Mouse (Mus musculus) liver, embryonic 14.5 days (tissue): ENCODE data around the gene Cfap57. TPM values are rescaled to one million over a fixed set of nuclear protein-coding genes. Genes with fewer than 3 reads are reported as not detected.
A peak's percentile ranks its signal among the peaks of the same experiment; 100 is the strongest.
"Not testable (repeated sequence)": the region's sequence is repeated elsewhere in the genome, so short reads cannot be mapped to it uniquely, and the experiment has no call there.

Source experiments
- ATAC-seq: fragments of 200-750 bp; cut with Nextera tagmentation; 2 replicates; pipeline ENCODE4 v1.8.0; 2017; ENCODE audit warnings: moderate number of reproducible peaks, mild to moderate bottlenecking, moderate library complexity; ENCODE audit not compliant: insufficient read depth
- DNase-seq, 3 experiments: peaks; one replicate each; pipeline ENCODE4 v3.0.0-alpha.2; 2012 to 2013; ENCODE audit warnings: low read depth in 3 of 3, low spot score in 3 of 3
- H3K27ac ChIP-seq: fragments of 300-500 bp; sonication (generic); 2 replicates; pipeline ENCODE4 v1.5.1; 2014; ENCODE audit warnings: moderate library complexity, mild to moderate bottlenecking, control low read depth, inconsistent platforms
- H3K27me3 ChIP-seq: fragments of 300-500 bp; sonication (generic); 2 replicates; pipeline ENCODE4 v1.6.1; 2014; ENCODE audit warnings: mild to moderate bottlenecking, low read length, moderate library complexity; ENCODE audit not compliant: control insufficient read depth, insufficient read depth
- H3K36me3 ChIP-seq: fragments of 300-500 bp; sonication (generic); replicated peaks from 2 replicates; pipeline ENCODE4 v1.6.1; 2014; ENCODE audit warnings: low read depth; ENCODE audit not compliant: control insufficient read depth, insufficient read depth
- H3K4me1 ChIP-seq, 2 experiments: fragments of 200-500 bp in 1 of 2; fragments of 300-500 bp in 1 of 2; sonication (generic) in 1 of 2; replicated peaks; 2 replicates each; pipeline ENCODE4 v1.6.1; 2012 to 2014; ENCODE audit warnings: antibody characterized with exemption in 1 of 2, inconsistent platforms in 1 of 2, low read length in 1 of 2; ENCODE audit not compliant: control insufficient read depth in 2 of 2, insufficient read depth in 2 of 2
- H3K4me2 ChIP-seq: fragments of 300-500 bp; sonication (generic); 2 replicates; pipeline ENCODE4 v1.6.1; 2014; ENCODE audit warnings: low read depth, mild to moderate bottlenecking, control low read depth, moderate library complexity
- H3K4me3 ChIP-seq, 2 experiments: fragments of 200-500 bp in 1 of 2; fragments of 300-500 bp in 1 of 2; sonication (generic) in 1 of 2; 2 replicates each; pipeline ENCODE4 v1.5.1; 2012 to 2014; ENCODE audit warnings: low read depth in 2 of 2, low read length in 2 of 2, mild to moderate bottlenecking in 2 of 2, control low read depth in 1 of 2, inconsistent platforms in 1 of 2, moderate library complexity in 1 of 2; ENCODE audit not compliant: insufficient read depth in 1 of 2
- H3K9ac ChIP-seq: fragments of 300-500 bp; sonication (generic); replicated peaks from 2 replicates; pipeline ENCODE4 v1.6.1; 2014; ENCODE audit warnings: mild to moderate bottlenecking, control low read depth, moderate library complexity
- H3K9me3 ChIP-seq: fragments of 300-500 bp; sonication (generic); 2 replicates; pipeline ENCODE4 v1.6.1; 2016; ENCODE audit warnings: low read length, mixed read lengths; ENCODE audit not compliant: control insufficient read depth
- CTCF ChIP-seq: IDR thresholded peaks from 2 replicates; pipeline ENCODE4 v1.5.1; 2016; ENCODE audit warnings: antibody characterized with exemption, low read depth, control low read depth
- EP300 ChIP-seq: IDR thresholded peaks from 2 replicates; pipeline ENCODE4 v1.6.1; 2016; ENCODE audit warnings: antibody characterized with exemption, low read depth
- WGBS: fragments of 180-500 bp; shearing (Covaris S2); extraction: QIAGEN DNeasy Blood & Tissue Kit; methylation state at CpG from one replicate; pipeline ENCODE4 v1.1.7; 2014; ENCODE audit not compliant: insufficient replicate concordance; 5-methylcytosine and 5-hydroxymethylcytosine counted together
- polyA plus RNA-seq, 2 experiments: library from polyadenylated mRNA; depleted of rRNA in 1 of 2; stranded (reverse) in 1 of 2; unstranded in 1 of 2; fragments of >200 nt; fragmentation: Nextera tagmentation in 1 of 2; extraction: Ambion mirVana in 1 of 2; gene quantifications; 2 replicates each; pipeline versions ENCODE4 v1.2.1 to v1.2.3; 2012 to 2014

Cfap57 gene
- polyA plus RNA-seq, 2 experiments, result 0.54 to 1.3 TPM

DNA sequence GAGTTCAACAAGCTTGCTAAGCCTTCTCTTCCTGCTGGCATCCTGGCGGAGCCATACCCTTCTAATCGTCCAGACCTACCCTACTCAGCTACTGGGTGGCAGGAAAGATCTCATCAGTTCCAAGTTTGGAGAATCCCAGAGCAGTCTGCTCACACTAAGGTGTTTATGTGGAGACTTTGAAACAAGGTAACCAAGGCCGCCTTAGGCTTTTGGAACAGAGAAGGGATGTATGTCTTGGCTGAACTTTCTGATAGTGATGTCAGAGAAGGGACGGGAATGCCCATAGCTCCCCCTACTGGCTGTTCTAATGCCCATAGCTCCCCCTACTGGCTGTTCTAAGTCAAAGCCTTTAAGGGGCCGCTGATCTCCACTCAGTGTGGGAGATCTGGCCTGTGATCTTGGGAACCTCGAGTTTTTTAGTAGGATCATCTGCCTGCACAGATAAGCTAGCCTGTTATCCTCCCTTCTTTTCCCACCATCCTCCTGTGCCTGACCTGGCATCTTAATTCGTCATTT is 54.4 kb downstream of the Cfap57 start:
- TF ChIP-seq EP300 (no peak), CTCF (peak; percentile 98)
- WGBS, result 23% methylated on average over 7 of the region's 7 CpGs
- no peak overlapping the region for H3K9ac ChIP-seq
- H3K4me3 ChIP-seq, result no peak overlapping the region
- ATAC-seq, result no peak
- no peak overlapping the region for H3K27ac ChIP-seq
- no peak overlapping the region for H3K4me2 ChIP-seq
- H3K36me3 ChIP-seq, result no peaks in the 10 kb centered on the region
- no peaks in the 10 kb centered on the region for H3K9me3 ChIP-seq
- H3K27me3 ChIP-seq, result no peaks in the 10 kb centered on the region
- peaks cover 8 to 41% of the 10 kb centered on the region in 2 experiments for H3K4me1 ChIP-seq
- DNase-seq, result peak; percentile 49 to 54 (median 49)

DNA sequence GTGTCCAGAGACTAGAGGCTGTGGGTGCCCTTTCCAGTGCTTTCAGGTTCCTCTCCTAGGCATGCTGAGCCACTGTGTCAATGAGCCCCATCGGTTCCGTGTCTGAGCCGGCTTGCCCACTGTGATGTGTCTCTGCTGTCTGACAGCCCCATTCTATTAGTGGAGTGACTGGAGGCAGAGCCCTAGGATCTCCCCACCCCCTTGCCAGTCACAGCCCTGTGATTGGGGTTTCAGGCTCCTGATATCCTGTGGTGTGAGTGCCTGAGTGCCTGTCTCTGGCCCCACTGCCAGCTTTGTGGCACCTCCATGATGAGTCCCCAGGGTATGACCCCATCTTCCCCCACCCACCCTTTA is 55.7 kb downstream of the Cfap57 start:
- TF ChIP-seq CTCF, result no peak
- no peak for TF ChIP-seq EP300
- no peak for ATAC-seq

DNA sequence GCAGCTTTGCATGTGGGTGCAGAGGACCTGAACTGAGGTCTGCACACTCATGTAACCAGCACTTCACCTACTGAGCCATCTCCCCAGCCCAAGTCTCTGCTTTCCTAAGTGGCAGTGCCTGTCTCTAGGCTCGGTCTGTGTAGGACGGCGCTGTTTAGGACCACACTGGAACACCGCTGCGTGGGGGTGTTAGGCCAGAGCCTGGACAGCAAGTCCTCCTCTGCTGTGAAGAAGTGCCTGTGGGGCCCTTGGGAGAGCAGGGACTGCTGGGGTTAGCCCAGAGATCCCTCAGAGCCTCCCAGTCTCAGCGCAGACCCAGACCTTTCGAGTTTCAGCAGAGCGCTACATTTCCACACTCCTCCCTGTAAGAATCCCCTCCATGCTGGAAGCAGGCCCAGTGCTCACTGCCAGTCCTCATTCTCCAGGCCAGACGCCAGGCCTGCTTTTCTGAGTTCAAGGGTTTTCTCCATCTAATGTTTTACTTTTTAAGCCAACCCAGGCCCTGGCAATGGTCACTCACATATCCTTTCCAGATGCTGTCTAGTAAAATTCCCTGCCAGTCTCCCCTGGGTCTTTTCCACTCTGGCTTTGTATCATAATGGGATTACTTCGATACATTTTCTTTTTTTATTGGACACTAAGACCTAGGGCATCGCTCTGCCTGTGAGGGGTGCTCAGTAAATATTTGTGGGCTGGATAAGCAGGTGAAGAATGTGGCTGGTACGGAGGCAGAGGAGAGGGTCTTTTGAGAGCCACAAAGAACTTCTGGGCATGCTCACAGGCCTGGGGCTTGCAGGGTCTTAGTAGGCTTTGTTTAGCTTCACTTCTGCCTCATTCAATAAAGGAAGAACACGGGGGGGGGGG is 56.3 kb downstream of the Cfap57 start:
- WGBS, result 72% methylated on average over 13 of the region's 13 CpGs
- H3K9me3 ChIP-seq, result no peaks in the 10 kb centered on the region
- H3K27ac ChIP-seq, result no peak overlapping the region
- no peak overlapping the region for H3K4me3 ChIP-seq
- no peak for TF ChIP-seq CTCF
- no peak for TF ChIP-seq EP300
- H3K27me3 ChIP-seq, result no peaks in the 10 kb centered on the region
- DNase-seq (no peak), ATAC-seq (no peak)
- no peak overlapping the region for H3K4me2 ChIP-seq
- no peak overlapping the region for H3K9ac ChIP-seq
- H3K4me1 ChIP-seq, result peaks cover 8 to 26% of the 10 kb centered on the region in 2 experiments
- no peaks in the 10 kb centered on the region for H3K36me3 ChIP-seq

More for the DNA sequence above, 55.7 kb downstream of the Cfap57 start:
- no peak overlapping the region for H3K9ac ChIP-seq
- DNase-seq, result no peak
- H3K4me2 ChIP-seq, result no peak overlapping the region
- H3K4me3 ChIP-seq, result no peak overlapping the region
- H3K27me3 ChIP-seq, result no peaks in the 10 kb centered on the region
- no peaks in the 10 kb centered on the region for H3K36me3 ChIP-seq
- no peaks in the 10 kb centered on the region for H3K9me3 ChIP-seq
- WGBS, result 70% methylated on average over 3 of the region's 3 CpGs
- H3K27ac ChIP-seq, result no peak overlapping the region
- peaks cover 8 to 32% of the 10 kb centered on the region in 2 experiments for H3K4me1 ChIP-seq

DNA sequence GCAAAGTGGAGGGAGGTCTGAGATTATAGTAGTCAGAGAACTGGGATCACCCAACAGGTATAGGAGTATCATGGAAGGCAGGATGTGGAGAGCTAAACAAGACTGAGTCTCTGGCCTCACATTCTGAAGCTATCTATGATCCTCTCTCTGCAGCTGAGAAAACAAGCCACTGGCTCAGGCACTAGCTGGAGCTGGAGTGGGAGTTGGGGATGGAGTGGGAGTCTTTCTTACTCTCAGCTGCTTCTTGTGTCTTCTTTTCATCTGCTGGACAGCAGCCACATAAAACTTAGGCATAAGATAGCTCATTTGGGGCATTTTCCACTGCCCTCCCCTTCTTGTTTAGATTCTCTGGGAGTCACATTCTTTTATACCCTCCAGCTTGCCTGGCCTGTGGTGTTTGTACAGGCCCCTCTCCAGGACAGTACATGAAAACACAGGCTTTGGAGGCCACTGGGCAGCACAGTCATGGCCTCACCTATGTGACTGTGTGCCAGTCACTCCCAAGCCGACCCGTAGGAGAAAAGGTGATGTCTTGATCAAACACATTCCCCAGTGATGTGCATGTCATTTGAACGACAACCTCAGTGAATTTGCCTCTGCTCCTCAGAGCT is 67.4 kb downstream of the Cfap57 start:
- H3K9me3 ChIP-seq, result no peaks in the 10 kb centered on the region
- no peak for DNase-seq
- no peak overlapping the region for H3K9ac ChIP-seq
- no peaks in the 10 kb centered on the region for H3K4me1 ChIP-seq
- no peaks in the 10 kb centered on the region for H3K27me3 ChIP-seq
- no peak overlapping the region for H3K4me3 ChIP-seq
- no peak overlapping the region for H3K27ac ChIP-seq
- WGBS, result 66% methylated on average over 3 of the region's 3 CpGs
- TF ChIP-seq CTCF (no peak), EP300 (no peak)
- no peak for ATAC-seq
- no peaks in the 10 kb centered on the region for H3K36me3 ChIP-seq
- no peak overlapping the region for H3K4me2 ChIP-seq

DNA sequence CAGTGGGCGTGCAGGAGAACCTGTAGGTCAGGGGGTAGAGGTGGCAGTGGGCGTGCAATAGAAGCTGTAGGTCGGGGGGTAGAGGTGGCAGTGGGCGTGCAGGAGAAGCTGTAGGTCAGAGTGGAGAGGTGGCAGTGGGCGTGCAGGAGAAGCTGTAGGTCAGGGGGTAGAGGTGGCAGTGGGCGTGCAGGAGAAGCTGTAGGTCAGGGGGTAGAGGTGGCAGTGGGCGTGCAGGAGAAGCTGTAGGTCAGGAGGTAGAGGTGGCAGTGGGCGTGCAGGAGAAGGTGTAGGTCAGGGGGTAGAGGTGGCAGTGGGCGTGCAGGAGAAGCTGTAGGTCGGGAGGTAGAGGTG is 72.5 kb downstream of the Cfap57 start:
- not testable (repeated sequence) for H3K4me3 ChIP-seq, H3K27ac ChIP-seq, H3K4me1 ChIP-seq, H3K4me2 ChIP-seq, ATAC-seq, H3K36me3 ChIP-seq, H3K27me3 ChIP-seq, H3K9ac ChIP-seq, H3K9me3 ChIP-seq
- DNase-seq, result peak in 1 of 3 experiments; percentile 57
- 70% methylated on average over 10 of the region's 10 CpGs for WGBS

DNA sequence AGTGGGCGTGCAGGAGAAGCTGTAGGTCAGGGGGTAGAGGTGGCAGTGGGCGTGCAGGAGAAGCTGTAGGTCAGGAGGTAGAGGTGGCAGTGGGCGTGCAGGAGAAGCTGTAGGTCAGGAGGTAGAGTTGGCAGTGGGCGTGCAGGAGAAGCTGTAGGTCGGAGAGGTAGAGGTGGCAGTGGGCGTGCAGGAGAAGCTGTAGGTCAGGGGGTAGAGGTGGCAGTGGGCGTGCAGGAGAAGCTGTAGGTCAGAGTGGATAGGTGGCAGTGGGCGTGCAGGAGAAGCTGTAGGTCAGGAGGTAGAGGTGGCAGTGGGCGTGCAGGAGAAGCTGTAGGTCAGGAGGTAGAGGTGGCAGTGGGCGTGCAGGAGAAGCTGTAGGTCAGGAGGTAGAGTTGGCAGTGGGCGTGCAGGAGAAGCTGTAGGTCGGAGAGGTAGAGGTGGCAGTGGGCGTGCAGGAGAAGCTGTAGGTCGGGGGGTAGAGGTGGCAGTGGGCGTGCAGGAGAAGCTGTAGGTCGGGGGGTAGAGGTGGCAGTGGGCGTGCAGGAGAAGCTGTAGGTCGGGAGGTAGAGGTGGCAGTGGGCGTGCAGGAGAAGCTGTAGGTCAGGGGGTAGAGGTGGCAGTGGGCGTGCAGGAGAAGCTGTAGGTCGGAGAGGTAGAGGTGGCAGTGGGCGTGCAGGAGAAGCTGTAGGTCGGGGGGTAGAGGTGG is 73.0 kb downstream of the Cfap57 start:
- H3K4me2 ChIP-seq, H3K9me3 ChIP-seq, H3K9ac ChIP-seq, ATAC-seq, DNase-seq, H3K27ac ChIP-seq, H3K36me3 ChIP-seq, H3K4me1 ChIP-seq, H3K4me3 ChIP-seq, H3K27me3 ChIP-seq: not testable (repeated sequence)
- WGBS, result 74% methylated on average over 22 of the region's 23 CpGs
